Mouse (Mus musculus) embryo, embryonic 9.5 days (tissue): ENCODE measurements around the gene Fndc8.

ENCODE experiments used
- DNase-seq: peaks from one replicate; pipeline ENCODE4 v3.0.0-alpha.2; 2017; ENCODE audit errors: extremely low spot score

The Fndc8 gene

GRCm38 (mm10) chr11:82891936-82892335 lies at the start of gene Fndc8:
Gene Fndc8, plus strand, starts transcription at chr11:82892124.
- no peak for DNase-seq

DNA sequence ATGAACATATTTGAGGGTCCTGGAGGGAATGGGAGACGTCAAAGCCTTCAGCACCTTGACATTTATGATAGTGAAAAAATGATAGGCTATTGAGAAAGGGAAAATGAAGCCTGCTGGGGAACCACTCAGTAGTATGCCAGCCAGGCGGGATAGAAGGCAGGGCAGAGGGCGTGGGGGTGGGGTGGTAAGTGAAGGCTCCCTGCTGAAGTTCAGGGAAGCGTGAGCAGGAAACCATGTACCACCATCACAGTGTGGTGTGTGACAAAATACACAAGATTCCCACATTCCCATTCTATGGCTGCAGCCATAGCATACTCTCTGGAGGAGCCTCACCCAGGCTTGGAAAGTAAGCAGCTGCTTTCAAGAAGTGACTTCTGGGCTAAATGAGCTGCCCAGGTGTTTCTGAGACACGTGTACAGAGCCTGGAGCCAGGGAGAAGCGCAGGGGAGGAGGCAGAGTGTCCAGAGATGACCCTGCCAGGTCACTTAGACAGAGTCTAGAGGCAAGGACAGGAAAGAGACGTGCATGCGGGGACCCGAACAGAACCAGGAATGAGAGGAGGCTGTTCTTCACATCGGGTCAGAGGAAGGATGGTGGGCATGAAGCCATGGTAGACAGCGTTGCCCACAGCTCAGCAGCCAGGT lies 47.0 kb upstream of the Fndc8 start:
- no peak for DNase-seq

- DNase-seq, result peak; percentile 53
These were observed 46.4 kb upstream of the Fndc8 start for GRCm38 (mm10) chr11:82845415-82846078.

DNA sequence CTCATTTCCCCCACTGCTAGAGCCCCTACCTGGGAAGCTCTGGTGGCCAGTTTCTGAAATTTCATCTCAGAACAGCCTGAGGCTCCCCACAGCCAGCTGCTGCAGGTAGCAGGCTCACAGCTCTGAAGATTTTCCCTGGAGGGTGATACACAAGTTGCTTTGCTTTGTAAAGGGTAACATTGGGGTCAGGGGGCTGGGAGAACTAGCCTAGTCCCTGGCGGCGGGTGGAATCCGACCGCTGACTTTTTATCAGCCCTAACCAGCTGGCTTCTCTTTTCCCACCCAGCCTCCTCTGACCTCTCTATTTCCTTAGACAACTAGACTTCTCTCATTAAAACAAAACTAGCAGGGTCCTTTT lies 45.9 kb upstream of the Fndc8 start:
- peak; percentile 31 for DNase-seq

- no peak for DNase-seq
These were observed 45.0 kb upstream of the Fndc8 start for GRCm38 (mm10) chr11:82846938-82847337.

DNA sequence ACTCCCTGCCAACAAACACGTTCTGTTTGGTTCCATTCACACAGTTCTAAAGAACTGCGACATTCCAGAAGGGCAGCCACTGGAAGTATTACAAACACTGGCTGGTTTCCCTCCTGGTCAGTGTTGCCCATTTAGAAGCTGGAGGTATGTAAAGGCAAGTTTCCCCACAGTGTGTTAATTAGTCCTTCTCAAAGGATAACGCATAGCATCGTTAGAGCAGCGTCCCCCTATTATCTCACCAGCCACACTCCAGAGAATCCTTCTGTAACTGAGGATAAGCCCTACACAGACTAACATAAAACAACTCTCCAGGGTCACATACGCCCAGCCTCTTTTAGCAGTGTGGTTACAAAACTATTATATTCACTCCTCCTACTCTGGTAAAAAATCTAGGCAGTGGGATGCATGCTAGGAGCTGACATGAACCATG lies 44.3 kb upstream of the Fndc8 start:
- DNase-seq, result no peak

DNA sequence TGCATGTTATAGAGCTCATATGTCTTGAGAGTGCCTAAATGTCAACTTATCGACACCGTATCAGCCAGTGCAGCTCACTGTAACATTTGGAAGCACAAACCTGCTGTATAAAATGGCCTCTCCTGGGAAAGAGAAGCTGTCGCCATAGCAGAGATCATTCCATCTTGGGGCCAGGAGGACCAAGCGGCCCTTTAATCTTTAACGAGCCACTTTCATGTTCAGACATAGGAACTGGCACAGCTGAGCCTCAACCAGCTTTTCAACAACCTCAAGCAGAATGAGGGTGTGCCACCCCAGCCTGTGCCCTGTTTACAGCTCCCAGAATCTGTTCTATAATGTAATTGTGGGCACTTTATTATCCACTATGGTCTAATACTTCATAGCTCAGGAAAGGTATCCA lies 41.7 kb upstream of the Fndc8 start:
- DNase-seq, result no peak

DNA sequence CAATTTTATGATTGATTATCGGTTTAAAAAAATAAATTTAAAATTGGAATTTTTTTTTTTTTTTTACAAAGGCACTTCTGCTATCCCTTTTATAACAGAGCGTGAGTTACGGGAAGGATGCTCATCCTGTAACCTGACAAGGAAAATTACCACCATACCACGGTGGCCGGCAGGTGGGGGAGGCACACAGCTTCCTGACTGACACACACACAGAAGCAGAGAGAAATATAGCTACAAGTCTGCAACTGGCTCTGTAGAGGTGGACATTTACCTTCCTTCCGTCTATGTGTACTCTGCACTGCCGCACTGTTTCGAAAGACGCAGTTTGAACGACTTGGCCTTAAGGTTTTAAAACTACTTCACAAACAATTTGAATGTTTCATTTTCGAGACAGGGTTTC lies 39.8 kb upstream of the Fndc8 start:
- DNase-seq, result no peak

DNA sequence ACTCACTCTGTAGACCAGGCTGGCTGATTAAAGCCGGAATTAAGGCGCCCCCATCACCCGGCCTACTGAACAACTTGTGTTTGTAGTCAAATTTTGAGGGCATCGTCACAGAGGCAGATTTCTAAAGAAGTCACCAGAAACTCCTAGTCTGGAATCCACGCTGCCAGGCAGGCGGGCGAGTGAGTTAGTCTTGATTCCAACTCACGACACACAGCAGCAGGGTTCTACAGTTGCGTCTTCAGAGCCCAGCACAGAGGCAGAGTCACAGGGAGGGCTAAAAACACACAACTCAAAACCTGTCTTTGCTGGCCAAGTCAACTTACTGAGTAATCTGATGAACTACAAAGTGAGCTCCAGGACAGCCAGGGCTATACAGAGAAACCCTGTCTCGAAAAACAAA lies 39.4 kb upstream of the Fndc8 start:
- no peak for DNase-seq

GRCm38 (mm10) chr11:82852958-82853357 lies 39.0 kb upstream of the Fndc8 start:
- DNase-seq, result no peak

DNA sequence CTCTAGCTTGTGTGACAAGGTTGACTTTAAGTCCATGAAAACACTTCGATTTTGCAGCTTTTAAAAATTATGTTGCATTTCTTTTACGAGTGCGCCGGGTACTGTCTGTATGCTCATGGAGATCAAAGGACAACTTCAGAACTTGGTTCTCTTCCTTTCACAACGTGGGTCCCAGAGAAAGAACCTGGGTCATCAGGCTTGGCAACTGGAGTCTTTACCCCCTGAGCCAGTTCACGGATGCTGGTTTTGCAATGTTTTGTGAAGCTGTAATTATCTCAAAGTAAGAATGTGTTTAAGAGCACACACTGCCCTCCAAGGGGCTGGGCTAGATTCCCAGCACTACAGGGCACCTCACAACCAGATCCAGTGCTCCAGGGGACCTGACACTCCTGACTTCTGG lies 37.8 kb upstream of the Fndc8 start:
- DNase-seq, result no peak

DNA sequence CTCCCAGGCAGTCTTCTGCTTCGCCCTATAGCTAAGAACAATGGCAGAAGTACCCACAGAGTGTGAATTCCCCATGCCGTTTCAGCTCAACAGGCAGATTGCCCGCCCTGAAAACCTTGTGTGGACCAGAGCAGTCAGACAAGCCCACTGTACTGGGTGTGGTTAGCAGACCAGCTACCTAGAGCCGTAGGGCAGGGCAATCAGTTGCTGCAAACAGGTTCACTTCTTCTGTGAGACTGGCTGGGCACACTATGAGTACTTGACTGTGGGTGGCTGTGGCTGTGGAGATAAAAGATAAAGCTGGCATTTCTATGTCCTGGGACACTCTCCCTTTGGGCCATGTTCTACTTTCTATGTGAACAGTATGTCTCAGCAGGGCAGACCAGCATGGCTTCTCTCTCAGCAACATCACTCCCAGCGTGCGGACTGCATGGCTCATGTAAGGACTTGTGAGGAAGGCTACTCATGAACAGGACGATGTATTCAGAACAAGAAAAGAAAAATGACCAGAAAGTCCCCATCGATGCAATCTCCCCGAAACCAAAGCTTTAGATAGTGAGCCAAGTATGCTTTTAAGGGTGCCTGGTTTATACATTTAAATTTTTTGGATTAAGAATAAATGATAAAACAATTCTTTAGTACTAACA lies 36.5 kb upstream of the Fndc8 start:
- no peak for DNase-seq

DNA sequence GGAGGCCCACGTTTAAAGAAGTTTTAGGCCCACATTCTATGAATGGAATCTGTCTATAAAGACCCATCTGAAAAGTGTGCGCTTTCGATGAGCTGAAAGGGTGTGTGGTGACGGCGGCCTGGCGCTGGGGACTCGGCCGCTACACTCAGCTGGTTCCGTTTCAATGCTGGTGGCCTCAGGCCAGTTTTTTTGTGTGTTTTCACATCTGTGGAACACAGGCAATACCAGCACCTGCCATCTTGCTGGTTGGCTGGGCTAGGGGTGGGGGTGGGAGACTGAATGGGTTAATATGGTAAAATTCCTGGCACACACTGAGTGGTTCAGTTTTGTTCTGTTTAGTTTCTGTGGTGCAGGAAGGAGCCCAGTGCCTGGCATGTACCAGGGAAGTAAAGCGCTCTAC lies 35.9 kb upstream of the Fndc8 start:
- DNase-seq, result no peak

DNA sequence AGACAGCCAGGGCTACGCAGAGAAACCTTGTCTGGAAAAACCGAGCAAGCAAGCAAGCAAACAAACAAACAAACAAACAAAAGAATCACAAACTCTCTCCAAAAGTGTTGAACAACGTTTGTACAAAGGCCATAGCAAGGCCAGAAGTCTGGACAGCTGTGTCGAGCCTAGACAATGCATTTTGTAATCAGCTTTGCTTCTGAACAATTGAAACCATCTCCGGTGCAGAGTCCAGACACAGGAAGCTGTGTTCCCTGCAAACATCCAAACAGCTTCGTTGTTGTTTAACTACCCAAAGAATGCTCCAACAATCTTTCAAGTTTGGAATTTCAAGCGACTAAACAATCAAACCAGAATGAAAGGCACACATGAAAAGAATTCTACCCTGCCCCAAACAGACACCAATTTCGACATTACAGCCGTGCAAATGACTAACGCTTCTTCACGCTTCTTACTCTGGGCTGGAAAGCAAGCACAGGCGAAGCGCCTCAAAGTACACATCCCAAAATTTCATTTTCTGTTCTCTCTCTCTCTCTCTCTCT lies 34.5 kb upstream of the Fndc8 start:
- no peak for DNase-seq

- DNase-seq, result no peak
These were observed 31.2 kb upstream of the Fndc8 start for GRCm38 (mm10) chr11:82860759-82861158.

DNA sequence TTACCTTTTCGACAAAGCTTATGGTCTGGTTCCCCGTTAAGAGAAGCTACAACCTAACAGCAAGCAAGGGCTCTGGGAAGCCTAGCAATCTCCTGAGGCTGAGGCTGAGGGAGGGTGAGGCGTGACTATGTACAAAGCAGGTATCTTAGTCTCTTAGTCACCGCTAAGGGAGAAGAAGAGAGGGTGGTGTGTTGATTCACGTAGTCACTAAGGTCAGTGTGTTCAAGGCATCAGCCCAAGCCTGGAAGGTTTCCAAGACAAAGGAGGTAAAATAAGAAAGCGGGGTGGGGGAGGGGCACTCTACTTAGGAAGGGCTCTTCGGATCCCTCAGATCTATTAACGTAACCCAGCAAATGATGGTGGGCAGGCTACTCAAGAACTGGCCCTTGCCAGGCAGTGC lies 30.4 kb upstream of the Fndc8 start:
- DNase-seq, result no peak

- no peak for DNase-seq
These were observed 29.3 kb upstream of the Fndc8 start for GRCm38 (mm10) chr11:82862638-82863037.

DNA sequence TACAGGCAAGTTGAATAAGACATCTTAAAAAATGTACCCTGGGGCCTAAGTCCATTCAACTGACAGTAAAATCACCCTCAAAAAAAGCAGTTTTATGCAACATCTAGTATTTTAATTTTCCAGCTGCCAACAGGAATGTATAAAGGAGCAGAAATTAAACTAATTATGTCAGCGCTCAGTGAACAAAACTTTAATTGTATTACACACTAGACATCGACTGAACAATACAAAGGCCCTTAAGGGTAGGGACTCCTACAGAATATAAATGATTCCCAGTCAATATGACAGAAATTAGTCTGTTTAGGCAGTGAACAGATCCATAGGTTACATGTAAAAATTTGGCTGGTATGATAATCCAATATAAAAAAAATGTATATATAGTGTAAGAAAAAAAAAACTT lies 28.9 kb upstream of the Fndc8 start:
- no peak for DNase-seq

DNA sequence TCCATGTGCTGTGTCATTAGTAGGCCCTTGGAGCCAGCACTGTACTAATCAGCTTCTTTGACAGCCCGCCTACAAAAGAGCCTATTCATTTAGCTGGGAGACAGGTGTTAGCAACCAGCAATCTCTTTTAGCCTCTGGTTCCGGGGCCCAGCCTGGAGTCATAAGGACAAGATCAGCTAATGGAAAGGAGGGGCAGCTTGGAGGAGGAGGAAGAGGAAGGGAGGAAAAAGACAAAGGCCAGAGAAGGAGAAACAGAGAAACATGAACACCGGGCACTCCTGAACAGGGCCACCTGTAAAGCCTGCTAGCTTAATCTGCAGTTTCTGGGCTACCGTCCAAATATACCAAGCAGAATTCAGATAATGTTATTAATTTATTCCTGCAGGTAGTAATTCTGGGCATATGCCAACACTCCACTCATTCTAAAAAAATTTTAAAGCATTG lies 28.4 kb upstream of the Fndc8 start:
- DNase-seq, result no peak

- DNase-seq, result no peak
These were observed 26.0 kb upstream of the Fndc8 start for GRCm38 (mm10) chr11:82865957-82866356.

- no peak for DNase-seq
These were observed 24.9 kb upstream of the Fndc8 start for GRCm38 (mm10) chr11:82866850-82867564.

DNA sequence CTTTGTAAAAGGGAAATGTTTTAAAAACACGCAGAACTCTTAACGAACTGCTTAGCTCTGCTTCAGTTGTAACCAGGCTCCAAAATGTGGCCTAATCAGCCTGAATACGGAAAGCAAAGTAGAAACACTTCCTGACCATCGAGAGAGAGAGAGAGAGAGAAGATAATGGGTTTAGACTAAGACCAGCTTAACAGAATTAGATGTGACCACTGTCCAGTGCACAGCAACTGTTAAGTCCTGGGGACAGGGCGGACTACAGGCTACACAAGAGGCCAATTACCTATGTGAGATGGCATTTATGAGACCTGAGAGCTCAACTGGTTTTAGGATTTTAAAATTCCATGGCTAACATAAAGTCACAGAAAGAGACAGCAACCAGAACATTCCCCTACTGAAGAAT lies 24.0 kb upstream of the Fndc8 start:
- DNase-seq, result no peak
